Mouse (Mus musculus) monocyte, adult 5-6 weeks (primary cell): Measurements from ENCODE around the gene Taf12. TPM values are rescaled to one million over a fixed set of nuclear protein-coding genes. Genes with fewer than 3 reads are reported as not detected.
A peak's percentile ranks its signal among the peaks of the same experiment; 100 is the strongest.

Experiments used
- ATAC-seq: fragments of 153-309, 156-312 bp; replicated peaks from 2 replicates; pipeline ENCODE4 v1.8.0; 2017; ENCODE audit warnings: mild to moderate bottlenecking; ENCODE audit not compliant: low TSS enrichment, insufficient number of reproducible peaks, severe bottlenecking, poor library complexity, low FRiP score
- total RNA-seq: library from RNA; stranded (forward); fragments of 200-1000, 200-491, 200-594 nt; gene quantifications from 3 replicates; pipeline ENCODE4 v1.2.3, GENCODE M21; 2017

Gene Taf12
- 16.0 to 41.7 TPM (median 37.0 TPM) in 3 replicates for total RNA-seq

GRCm38 (mm10) chr4:132274156-132274862 lies at the start of gene Taf12:
Gene Taf12, plus strand, starts transcription at chr4:132274375.
- ATAC-seq, result peak; percentile 74

GRCm38 (mm10) chr4:132230422-132230821 lies 43.8 kb upstream of the Taf12 start:
- no peak for ATAC-seq

GRCm38 (mm10) chr4:132234710-132235109 lies 39.5 kb upstream of the Taf12 start:
- ATAC-seq, result no peak

GRCm38 (mm10) chr4:132238356-132238755 lies 35.8 kb upstream of the Taf12 start:
- no peak for ATAC-seq

GRCm38 (mm10) chr4:132240367-132240766 lies 33.8 kb upstream of the Taf12 start:
- ATAC-seq, result no peak

GRCm38 (mm10) chr4:132241208-132241607 lies 33.0 kb upstream of the Taf12 start:
- no peak for ATAC-seq

GRCm38 (mm10) chr4:132245643-132246042 lies 28.5 kb upstream of the Taf12 start:
- no peak for ATAC-seq

GRCm38 (mm10) chr4:132247451-132247997 lies 26.7 kb upstream of the Taf12 start:
- peak; percentile 94 for ATAC-seq

- no peak for ATAC-seq
These were observed 22.6 kb upstream of the Taf12 start for GRCm38 (mm10) chr4:132251596-132251995.

GRCm38 (mm10) chr4:132253128-132253527 lies 21.0 kb upstream of the Taf12 start:
- no peak for ATAC-seq

GRCm38 (mm10) chr4:132253622-132254021 lies 20.6 kb upstream of the Taf12 start:
- no peak for ATAC-seq

- ATAC-seq, result no peak
These were observed 19.2 kb upstream of the Taf12 start for GRCm38 (mm10) chr4:132254986-132255385.

GRCm38 (mm10) chr4:132256384-132256783 lies 17.8 kb upstream of the Taf12 start:
- no peak for ATAC-seq

GRCm38 (mm10) chr4:132259248-132259647 lies 14.9 kb upstream of the Taf12 start:
- no peak for ATAC-seq

GRCm38 (mm10) chr4:132260404-132261379 lies 13.5 kb upstream of the Taf12 start:
- peak; percentile 23; the same call in 1 of the 2 replicates for ATAC-seq

GRCm38 (mm10) chr4:132261514-132262357 lies 12.4 kb upstream of the Taf12 start, which contains the start of gene Gmeb1:
Gene Gmeb1, minus strand, starts transcription at chr4:132261602.
- peak; percentile 54 for ATAC-seq

GRCm38 (mm10) chr4:132262358-132262616 lies 11.9 kb upstream of the Taf12 start:
- ATAC-seq, result no peak

GRCm38 (mm10) chr4:132263313-132263712 lies 10.9 kb upstream of the Taf12 start:
- no peak for ATAC-seq
